Mouse (Mus musculus) cerebellum, adult 2 months (tissue): ENCODE data around the gene Slc25a13.

Experiments used
- CTCF ChIP-seq: fragments of 200-500 bp; IDR thresholded peaks from 2 replicates; pipeline ENCODE4 v1.5.1; 2011; ENCODE audit warnings: low read depth, mild to moderate bottlenecking, control low read depth, low read length, moderate library complexity, borderline replicate concordance; ENCODE audit not compliant: insufficient read depth
- POLR2A ChIP-seq: fragments of 200-500 bp; IDR thresholded peaks from 2 replicates; pipeline ENCODE4 v1.6.1; 2011; ENCODE audit warnings: low read length, control low read depth, borderline replicate concordance; ENCODE audit not compliant: insufficient read depth

- TF ChIP-seq CTCF (no peak), POLR2A (no peak)
Observed at GRCm38 (mm10) chr6:6193906-6194305, 23.1 kb downstream of the Slc25a13 start.
